Mouse (Mus musculus): ENCODE measurements around the gene Tspear. TPM values are rescaled to one million over a fixed set of nuclear protein-coding genes. Genes with fewer than 3 reads are reported as not detected.

Tspear gene
- polyA plus RNA-seq, 1 experiment from 2014 or later: 0.74 TPM

- H3K9me3 ChIP-seq (ENCODE audit: control insufficient read depth, low read length): no peaks in the 10 kb centered on the region
- no peaks in the 10 kb centered on the region for H3K27me3 ChIP-seq (ENCODE audit: control insufficient read depth, insufficient read depth, low read length)
- no peak overlapping the region for H3K27ac ChIP-seq (ENCODE audit: low read depth, low read length)
- H3K36me3 ChIP-seq (ENCODE audit: control insufficient read depth, insufficient read depth, low read length): no peaks in the 10 kb centered on the region
- WGBS: 35% methylated on average over 5 of the region's 5 CpGs
- H3K4me1 ChIP-seq (ENCODE audit: control insufficient read depth, insufficient read depth, low read length): no peaks in the 10 kb centered on the region
- H3K9ac ChIP-seq (ENCODE audit: low read depth, low read length): no peak overlapping the region
- no peak overlapping the region for H3K4me2 ChIP-seq (replicated peaks; ENCODE audit: low read depth, low read length)
- no peak for ATAC-seq (ENCODE audit: low FRiP score, low TSS enrichment)
- H3K4me3 ChIP-seq (ENCODE audit: low read length): no peak overlapping the region
These were observed 129.1 kb downstream of the Tspear start for GRCm38 (mm10) chr10:77815514-77815913.

GRCm38 (mm10) chr10:77818523-77818922 is 132.2 kb downstream of the Tspear start:
- no peaks in the 10 kb centered on the region for H3K27me3 ChIP-seq (ENCODE audit: control insufficient read depth, insufficient read depth, low read length)
- H3K9me3 ChIP-seq (ENCODE audit: control insufficient read depth, low read length): peaks cover 2% of the 10 kb centered on the region; the same call in 1 of the 2 replicates
- H3K4me3 ChIP-seq (ENCODE audit: low read length): no peak overlapping the region
- H3K4me2 ChIP-seq (replicated peaks; ENCODE audit: low read depth, low read length): no peak overlapping the region
- no peaks in the 10 kb centered on the region for H3K4me1 ChIP-seq (ENCODE audit: control insufficient read depth, insufficient read depth, low read length)
- H3K9ac ChIP-seq (ENCODE audit: low read depth, low read length): no peak overlapping the region
- H3K27ac ChIP-seq (ENCODE audit: low read depth, low read length): no peak overlapping the region
- WGBS: 97% methylated on average over 4 of the region's 4 CpGs
- no peak for ATAC-seq (ENCODE audit: low FRiP score, low TSS enrichment)
- no peaks in the 10 kb centered on the region for H3K36me3 ChIP-seq (ENCODE audit: control insufficient read depth, insufficient read depth, low read length)

GRCm38 (mm10) chr10:77819203-77819602 is 132.8 kb downstream of the Tspear start:
- no peak overlapping the region for H3K9ac ChIP-seq (ENCODE audit: low read depth, low read length)
- 54% methylated on average over 4 of the region's 4 CpGs for WGBS
- no peak overlapping the region for H3K4me3 ChIP-seq (ENCODE audit: low read length)
- H3K4me2 ChIP-seq (replicated peaks; ENCODE audit: low read depth, low read length): no peak overlapping the region
- no peak overlapping the region for H3K27ac ChIP-seq (ENCODE audit: low read depth, low read length)
- H3K27me3 ChIP-seq (ENCODE audit: control insufficient read depth, insufficient read depth, low read length): no peaks in the 10 kb centered on the region
- ATAC-seq (ENCODE audit: low FRiP score, low TSS enrichment): no peak
- H3K9me3 ChIP-seq (ENCODE audit: control insufficient read depth, low read length): peaks cover 2% of the 10 kb centered on the region; the same call in 1 of the 2 replicates
- no peaks in the 10 kb centered on the region for H3K4me1 ChIP-seq (ENCODE audit: control insufficient read depth, insufficient read depth, low read length)
- no peaks in the 10 kb centered on the region for H3K36me3 ChIP-seq (ENCODE audit: control insufficient read depth, insufficient read depth, low read length)

GRCm38 (mm10) chr10:77826951-77827350 is 140.6 kb downstream of the Tspear start, which contains the start of gene Krtap10-4:
Krtap10-4 (minus strand) TSS chr10:77827095.
- Histone ChIP-seq H3K9ac (ENCODE audit: low read depth, low read length) (no peak within 1 kb of the TSS), H3K4me2 (replicated peaks; ENCODE audit: low read depth, low read length) (no peak within 1 kb of the TSS), H3K36me3 (ENCODE audit: control insufficient read depth, insufficient read depth, low read length) (no peaks in the 10 kb centered on the region), H3K4me3 (ENCODE audit: low read length) (no peak within 1 kb of the TSS), H3K27ac (ENCODE audit: low read depth, low read length) (no peak within 1 kb of the TSS), H3K27me3 (ENCODE audit: control insufficient read depth, insufficient read depth, low read length) (no peaks in the 10 kb centered on the region), H3K9me3 (ENCODE audit: control insufficient read depth, low read length) (peaks cover 2% of the 10 kb centered on the region; the same call in 1 of the 2 replicates), H3K4me1 (ENCODE audit: control insufficient read depth, insufficient read depth, low read length) (no peaks in the 10 kb centered on the region)
- 69% methylated on average over 5 of the region's 6 CpGs for WGBS
- no peak for ATAC-seq (ENCODE audit: low FRiP score, low TSS enrichment)

GRCm38 (mm10) chr10:77835647-77836046 is 149.3 kb downstream of the Tspear start, which contains the start of gene Krtap10-10:
Krtap10-10 (plus strand) TSS chr10:77835947.
- no peaks in the 10 kb centered on the region for H3K36me3 ChIP-seq (ENCODE audit: control insufficient read depth, insufficient read depth, low read length)
- no peaks in the 10 kb centered on the region for H3K4me1 ChIP-seq (ENCODE audit: control insufficient read depth, insufficient read depth, low read length)
- WGBS: 73% methylated on average over 7 of the region's 9 CpGs
- no peak for ATAC-seq (ENCODE audit: low FRiP score, low TSS enrichment)
- H3K4me2 ChIP-seq (replicated peaks; ENCODE audit: low read depth, low read length): no peak within 1 kb of the TSS
- H3K27me3 ChIP-seq (ENCODE audit: control insufficient read depth, insufficient read depth, low read length): no peaks in the 10 kb centered on the region
- H3K9ac ChIP-seq (ENCODE audit: low read depth, low read length): no peak within 1 kb of the TSS
- no peaks in the 10 kb centered on the region for H3K9me3 ChIP-seq (ENCODE audit: control insufficient read depth, low read length)
- no peak within 1 kb of the TSS for H3K4me3 ChIP-seq (ENCODE audit: low read length)
- H3K27ac ChIP-seq (ENCODE audit: low read depth, low read length): no peak within 1 kb of the TSS

- H3K9ac ChIP-seq (ENCODE audit: low read depth, low read length): no peak overlapping the region
These were observed 152.6 kb downstream of the Tspear start for GRCm38 (mm10) chr10:77839006-77839405.

GRCm38 (mm10) chr10:77846503-77846902 is 160.1 kb downstream of the Tspear start, which contains the start of gene Gm36176:
Gm36176 (plus strand) TSS chr10:77846803.
- Histone ChIP-seq H3K4me2 (replicated peaks; ENCODE audit: low read depth, low read length) (no peak within 1 kb of the TSS), H3K4me3 (ENCODE audit: low read length) (no peak within 1 kb of the TSS), H3K36me3 (ENCODE audit: control insufficient read depth, insufficient read depth, low read length) (no peaks in the 10 kb centered on the region), H3K27ac (ENCODE audit: low read depth, low read length) (no peak within 1 kb of the TSS), H3K9me3 (ENCODE audit: control insufficient read depth, low read length) (peaks cover 12% of the 10 kb centered on the region), H3K9ac (ENCODE audit: low read depth, low read length) (no peak within 1 kb of the TSS), H3K4me1 (ENCODE audit: control insufficient read depth, insufficient read depth, low read length) (no peaks in the 10 kb centered on the region), H3K27me3 (ENCODE audit: control insufficient read depth, insufficient read depth, low read length) (no peaks in the 10 kb centered on the region)
- no peak for ATAC-seq (ENCODE audit: low FRiP score, low TSS enrichment)
- 80% methylated on average over 2 of the region's 3 CpGs for WGBS

More at GRCm38 (mm10) chr10:77839006-77839405, 152.6 kb downstream of the Tspear start:
- Histone ChIP-seq H3K4me2 (replicated peaks; ENCODE audit: low read depth, low read length) (no peak overlapping the region), H3K27ac (ENCODE audit: low read depth, low read length) (no peak overlapping the region), H3K36me3 (ENCODE audit: control insufficient read depth, insufficient read depth, low read length) (no peaks in the 10 kb centered on the region), H3K9me3 (ENCODE audit: control insufficient read depth, low read length) (peaks cover 10% of the 10 kb centered on the region), H3K4me1 (ENCODE audit: control insufficient read depth, insufficient read depth, low read length) (no peaks in the 10 kb centered on the region), H3K27me3 (ENCODE audit: control insufficient read depth, insufficient read depth, low read length) (no peaks in the 10 kb centered on the region), H3K4me3 (ENCODE audit: low read length) (no peak overlapping the region)
- 70% methylated on average over 6 of the region's 6 CpGs for WGBS
- no peak for ATAC-seq (ENCODE audit: low FRiP score, low TSS enrichment)

GRCm38 (mm10) chr10:77846961-77847360 is 160.6 kb downstream of the Tspear start:
- H3K36me3 ChIP-seq (ENCODE audit: control insufficient read depth, insufficient read depth, low read length): no peaks in the 10 kb centered on the region
- no peaks in the 10 kb centered on the region for H3K4me1 ChIP-seq (ENCODE audit: control insufficient read depth, insufficient read depth, low read length)
- H3K27me3 ChIP-seq (ENCODE audit: control insufficient read depth, insufficient read depth, low read length): no peaks in the 10 kb centered on the region
- WGBS: 37% methylated on average over 2 of the region's 2 CpGs
- no peak overlapping the region for H3K4me2 ChIP-seq (replicated peaks; ENCODE audit: low read depth, low read length)
- no peak overlapping the region for H3K27ac ChIP-seq (ENCODE audit: low read depth, low read length)
- ATAC-seq (ENCODE audit: low FRiP score, low TSS enrichment): no peak
- no peak overlapping the region for H3K4me3 ChIP-seq (ENCODE audit: low read length)
- H3K9me3 ChIP-seq (ENCODE audit: control insufficient read depth, low read length): peaks cover 12% of the 10 kb centered on the region
- no peak overlapping the region for H3K9ac ChIP-seq (ENCODE audit: low read depth, low read length)

GRCm38 (mm10) chr10:77847538-77847937 is 161.2 kb downstream of the Tspear start:
- H3K4me1 ChIP-seq (ENCODE audit: control insufficient read depth, insufficient read depth, low read length): no peaks in the 10 kb centered on the region
- H3K9me3 ChIP-seq (ENCODE audit: control insufficient read depth, low read length): peaks cover 12% of the 10 kb centered on the region
- H3K4me2 ChIP-seq (replicated peaks; ENCODE audit: low read depth, low read length): no peak overlapping the region
- ATAC-seq (ENCODE audit: low FRiP score, low TSS enrichment): no peak
- H3K36me3 ChIP-seq (ENCODE audit: control insufficient read depth, insufficient read depth, low read length): no peaks in the 10 kb centered on the region
- H3K27me3 ChIP-seq (ENCODE audit: control insufficient read depth, insufficient read depth, low read length): no peaks in the 10 kb centered on the region
- 87% methylated on average over 2 of the region's 2 CpGs for WGBS
- no peak overlapping the region for H3K9ac ChIP-seq (ENCODE audit: low read depth, low read length)
- H3K27ac ChIP-seq (ENCODE audit: low read depth, low read length): no peak overlapping the region
- H3K4me3 ChIP-seq (ENCODE audit: low read length): no peak overlapping the region
